Mouse (Mus musculus) E14TG2a.4 (cell line): ENCODE measurements around the gene Col1a2.

Source experiments
- H3K27me3 ChIP-seq: 2 replicates; pipeline ENCODE4 v1.6.1; 2014; ENCODE audit warnings: low read length, control low read depth; ENCODE audit not compliant: insufficient read depth
- H3K36me3 ChIP-seq: 2 replicates; pipeline ENCODE4 v1.6.1; 2014; ENCODE audit warnings: low read length, control low read depth; ENCODE audit not compliant: insufficient read depth
- H3K4me1 ChIP-seq: replicated peaks from 2 replicates; pipeline ENCODE4 v1.6.1; 2014; ENCODE audit warnings: low read depth, low read length, control low read depth
- H3K4me3 ChIP-seq: replicated peaks from 2 replicates; pipeline ENCODE4 v1.5.1; 2014; ENCODE audit warnings: mild to moderate bottlenecking, low read length
- H3K9me3 ChIP-seq: 2 replicates; pipeline ENCODE4 v1.6.1; 2014; ENCODE audit warnings: low read length, control low read depth
- CTCF ChIP-seq: conservative IDR thresholded peaks from 2 replicates; pipeline ENCODE4 v1.5.1; 2014; ENCODE audit warnings: low read length
- NANOG ChIP-seq: IDR thresholded peaks from 2 replicates; pipeline ENCODE4 v1.6.1; 2014; ENCODE audit warnings: borderline replicate concordance, low read length, mixed read lengths
- POU5F1 ChIP-seq: IDR thresholded peaks from 2 replicates; pipeline ENCODE4 v1.6.1; 2014; ENCODE audit warnings: low read length, borderline replicate concordance

The Col1a2 gene

DNA sequence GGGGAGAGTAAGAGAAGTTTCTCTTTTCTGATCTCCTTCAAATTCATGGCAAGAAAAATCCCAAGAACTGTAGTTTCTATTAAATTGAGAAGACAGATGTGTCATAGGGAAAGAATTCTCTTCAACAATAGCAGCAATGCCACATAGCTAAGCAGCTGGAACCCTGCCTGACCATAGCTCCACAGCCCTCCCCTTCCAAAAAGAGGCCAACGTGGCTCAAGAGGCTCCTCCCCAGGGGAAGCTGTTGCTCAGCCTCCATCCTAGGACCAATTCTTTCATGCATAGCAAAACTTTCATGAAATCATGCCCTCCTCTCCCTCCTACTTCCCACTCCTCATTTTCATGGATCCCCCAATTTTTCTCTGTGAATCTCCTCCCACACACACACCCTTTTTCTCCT lies 16.3 kb upstream of the Col1a2 start:
- TF ChIP-seq NANOG (no peak), POU5F1 (no peak), CTCF (no peak)

DNA sequence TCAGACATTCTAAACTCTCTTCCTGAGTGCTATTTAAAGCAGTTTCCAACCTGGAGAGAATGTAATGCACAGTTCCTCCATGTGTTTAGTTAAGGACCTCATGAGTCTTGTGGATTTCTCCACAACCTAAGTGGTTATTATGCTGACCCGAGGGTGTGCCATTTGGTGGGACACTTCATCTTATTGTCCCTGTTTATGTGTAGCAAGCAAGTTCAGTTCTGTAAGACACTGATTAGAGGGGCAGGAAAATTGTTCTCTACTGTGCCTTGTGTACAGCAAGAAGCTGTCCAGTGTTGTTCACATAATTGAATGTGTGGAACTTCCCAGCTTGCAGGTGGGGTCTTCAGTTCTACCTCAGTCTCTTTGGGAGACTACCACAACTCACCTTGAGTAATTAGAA lies 15.6 kb upstream of the Col1a2 start:
- no peak overlapping the region for H3K4me3 ChIP-seq
- no peaks in the 10 kb centered on the region for H3K9me3 ChIP-seq
- TF ChIP-seq CTCF (no peak), POU5F1 (no peak), NANOG (no peak)
- H3K36me3 ChIP-seq, result no peaks in the 10 kb centered on the region
- no peaks in the 10 kb centered on the region for H3K27me3 ChIP-seq
- no peaks in the 10 kb centered on the region for H3K4me1 ChIP-seq

More for the DNA sequence above, 16.3 kb upstream of the Col1a2 start:
- no peaks in the 10 kb centered on the region for H3K36me3 ChIP-seq
- H3K9me3 ChIP-seq, result no peaks in the 10 kb centered on the region
- H3K27me3 ChIP-seq, result no peaks in the 10 kb centered on the region
- H3K4me3 ChIP-seq, result no peak overlapping the region
- no peaks in the 10 kb centered on the region for H3K4me1 ChIP-seq

DNA sequence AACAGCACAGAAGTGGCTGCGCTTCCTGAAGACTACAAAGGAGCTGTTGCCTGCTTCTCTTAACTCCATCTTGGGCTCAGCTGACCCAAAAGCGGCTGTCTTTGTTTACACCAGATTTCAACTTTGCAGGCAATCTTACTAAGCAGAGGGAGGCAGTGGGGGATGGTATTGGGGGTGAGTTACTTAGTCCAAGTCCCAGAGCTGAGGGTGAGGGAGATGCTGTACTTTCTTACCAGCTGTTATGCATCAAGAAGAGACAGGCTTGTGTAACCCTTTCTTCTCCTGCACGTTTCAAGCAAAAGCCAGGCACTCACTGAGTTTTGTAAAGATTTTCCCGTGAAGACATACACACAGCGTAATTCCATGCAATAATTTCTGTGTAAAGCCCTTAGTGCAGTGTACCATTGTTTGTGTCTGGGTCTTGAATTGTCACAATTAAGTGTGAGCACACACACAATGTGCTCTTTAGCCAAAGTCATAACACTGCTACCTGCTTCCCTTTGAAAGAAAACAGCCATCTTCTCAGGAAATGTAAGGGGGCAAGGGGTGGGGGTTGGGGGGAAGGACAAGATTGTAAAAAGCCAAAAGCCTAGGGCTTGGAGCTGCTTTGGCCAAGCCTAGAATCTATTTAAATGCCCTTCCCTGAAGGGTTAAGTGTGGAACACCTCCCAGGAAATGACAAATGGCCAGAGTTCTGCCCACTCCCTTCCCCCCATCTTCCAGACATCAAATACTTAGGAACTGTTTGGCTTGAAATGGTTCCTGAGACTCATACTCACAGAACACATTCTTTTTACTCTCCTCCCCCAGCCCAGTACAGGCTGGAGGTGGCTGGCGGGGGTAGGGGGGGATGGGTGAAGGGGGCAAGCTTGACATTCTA lies 15.0 kb upstream of the Col1a2 start:
- Histone ChIP-seq H3K9me3 (no peaks in the 10 kb centered on the region), H3K27me3 (no peaks in the 10 kb centered on the region), H3K4me3 (no peak overlapping the region), H3K4me1 (no peaks in the 10 kb centered on the region), H3K36me3 (no peaks in the 10 kb centered on the region)
- no peak for TF ChIP-seq CTCF
- TF ChIP-seq NANOG, result no peak
- TF ChIP-seq POU5F1, result no peak

DNA sequence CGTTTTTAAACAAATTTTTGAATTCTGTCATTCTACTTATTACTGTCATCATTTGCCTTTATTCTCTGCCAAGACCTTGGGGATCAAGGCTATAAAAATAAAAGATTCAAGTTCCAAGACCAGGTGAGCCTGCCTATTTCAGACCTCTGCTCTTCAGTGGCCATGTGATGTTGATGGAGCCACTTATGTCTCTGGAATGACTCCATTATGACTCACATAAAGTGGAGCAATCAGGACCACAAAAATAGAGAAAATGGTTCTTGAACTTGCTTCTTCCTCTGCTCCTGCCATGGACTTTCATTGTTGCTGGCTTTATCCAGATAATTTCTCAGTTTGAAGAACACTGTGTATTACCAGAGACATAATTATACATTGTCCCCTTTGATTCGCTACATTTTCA lies 10.9 kb upstream of the Col1a2 start:
- no peaks in the 10 kb centered on the region for H3K9me3 ChIP-seq
- H3K4me1 ChIP-seq, result no peaks in the 10 kb centered on the region
- H3K27me3 ChIP-seq, result no peaks in the 10 kb centered on the region
- no peak overlapping the region for H3K4me3 ChIP-seq
- H3K36me3 ChIP-seq, result no peaks in the 10 kb centered on the region
- TF ChIP-seq NANOG (no peak), POU5F1 (no peak), CTCF (no peak)

DNA sequence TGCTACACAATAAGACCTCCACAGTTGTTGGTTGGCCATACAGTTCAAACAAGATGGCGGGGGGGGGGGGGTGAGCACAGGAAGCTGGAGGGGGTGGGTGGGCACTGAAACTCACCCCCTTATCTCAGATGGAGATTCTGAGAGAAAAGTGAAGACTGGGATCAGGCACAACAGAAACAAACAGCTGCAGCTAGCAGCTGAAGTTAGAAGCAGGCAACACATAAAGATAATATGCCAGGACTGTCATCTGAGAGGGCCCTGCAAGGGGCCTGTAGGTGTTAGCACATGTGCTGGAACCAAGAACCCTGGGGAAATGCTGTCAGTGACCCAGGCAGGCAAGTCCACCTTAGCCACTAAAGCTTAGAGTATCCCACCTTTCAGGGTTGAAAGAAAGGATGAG lies 8.2 kb upstream of the Col1a2 start:
- Histone ChIP-seq H3K9me3 (no peaks in the 10 kb centered on the region), H3K36me3 (no peaks in the 10 kb centered on the region), H3K4me1 (no peaks in the 10 kb centered on the region), H3K4me3 (no peak overlapping the region), H3K27me3 (peaks cover 7% of the 10 kb centered on the region)
- TF ChIP-seq NANOG (no peak), POU5F1 (no peak), CTCF (no peak)

DNA sequence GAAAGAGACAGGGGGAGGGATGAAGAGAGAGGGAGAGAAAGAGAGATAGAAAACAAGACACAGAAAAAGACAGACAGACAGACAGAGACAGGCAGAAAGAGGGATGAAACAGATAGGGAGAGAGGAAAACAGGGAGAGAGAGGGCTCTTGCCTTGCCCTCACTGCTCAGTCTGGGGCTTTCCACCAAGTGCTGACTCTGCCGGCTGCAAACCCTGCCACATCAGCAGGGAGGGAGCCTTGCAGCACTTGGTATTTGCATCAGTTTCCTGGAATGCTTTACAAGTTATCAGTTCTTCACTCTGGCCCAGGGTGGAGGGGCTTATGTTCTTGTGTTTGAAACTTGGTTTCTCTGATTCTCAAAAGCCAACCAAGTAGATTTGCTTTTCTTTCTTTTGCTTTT lies 1.5 kb upstream of the Col1a2 start:
- Histone ChIP-seq H3K9me3 (no peaks in the 10 kb centered on the region), H3K4me3 (no peak overlapping the region), H3K27me3 (peaks cover 45% of the 10 kb centered on the region), H3K36me3 (no peaks in the 10 kb centered on the region), H3K4me1 (peaks cover 16% of the 10 kb centered on the region)
- no peak for TF ChIP-seq NANOG
- TF ChIP-seq CTCF, result no peak
- TF ChIP-seq POU5F1, result no peak

DNA sequence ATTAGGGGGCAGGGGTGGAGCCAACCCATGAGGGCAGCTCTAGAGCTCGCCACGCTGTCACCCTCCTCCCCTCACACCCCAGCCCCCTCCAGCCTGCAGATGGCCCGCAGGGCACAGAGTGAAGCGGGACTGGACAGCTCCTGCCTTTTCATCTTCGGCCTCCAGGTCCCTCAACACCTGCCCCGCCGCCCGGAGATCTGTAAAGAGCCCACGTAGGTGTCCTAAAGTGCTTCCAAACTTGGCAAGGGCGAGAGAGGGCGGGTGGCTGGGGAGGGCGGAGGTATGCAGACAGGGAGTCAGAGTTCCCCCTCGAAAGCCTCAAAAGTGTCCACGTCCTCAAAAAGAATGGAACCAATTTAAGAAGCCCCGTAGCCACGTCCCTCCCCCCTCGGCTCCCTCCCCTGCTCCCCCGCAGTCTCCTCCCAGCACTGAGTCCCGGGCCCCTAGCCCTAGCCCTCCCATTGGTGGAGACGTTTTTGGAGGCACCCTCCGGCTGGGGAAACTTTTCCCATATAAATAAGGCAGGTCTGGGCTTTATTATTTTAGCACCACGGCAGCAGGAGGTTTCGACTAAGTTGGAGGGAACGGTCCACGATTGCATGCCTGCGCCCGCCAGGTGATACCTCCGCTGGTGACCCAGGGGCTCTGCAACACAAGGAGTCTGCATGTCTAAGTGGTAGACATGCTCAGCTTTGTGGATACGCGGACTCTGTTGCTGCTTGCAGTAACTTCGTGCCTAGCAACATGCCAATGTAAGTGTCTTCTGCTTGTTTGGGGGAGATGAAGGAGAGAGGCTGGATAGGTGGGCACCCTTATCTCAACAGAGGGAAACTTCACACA lies 764 bp downstream of the Col1a2 start:
- H3K4me1 ChIP-seq, result peaks cover 16% of the 10 kb centered on the region
- H3K9me3 ChIP-seq, result no peaks in the 10 kb centered on the region
- peaks cover 42% of the 10 kb centered on the region for H3K27me3 ChIP-seq
- no peaks in the 10 kb centered on the region for H3K36me3 ChIP-seq
- peak overlapping the region; percentile 73 for H3K4me3 ChIP-seq
- TF ChIP-seq CTCF, result no peak
- no peak for TF ChIP-seq POU5F1
- no peak for TF ChIP-seq NANOG

DNA sequence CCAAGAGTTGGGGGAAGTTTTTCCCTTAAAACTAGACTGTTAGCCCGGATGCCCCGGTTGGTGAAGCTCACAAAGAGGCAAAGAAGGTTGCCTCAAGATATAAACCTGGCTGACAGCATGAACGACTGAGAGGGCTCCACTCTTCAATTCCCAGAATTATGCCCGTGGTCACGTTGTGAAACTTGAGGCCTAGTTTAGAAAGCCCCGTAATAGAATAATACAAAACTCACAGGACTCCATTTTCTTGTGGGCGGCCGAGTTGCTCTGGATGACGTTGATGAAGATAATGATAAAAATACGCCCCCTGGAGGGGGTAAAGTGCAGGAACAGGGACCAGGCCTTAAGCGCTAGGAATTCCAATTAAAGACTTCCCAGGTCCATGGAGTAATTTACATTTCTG lies 1.5 kb downstream of the Col1a2 start:
- Histone ChIP-seq H3K4me3 (peak overlapping the region; percentile 73; the same call in 1 of the 2 replicates), H3K9me3 (no peaks in the 10 kb centered on the region), H3K27me3 (peaks cover 42% of the 10 kb centered on the region), H3K36me3 (no peaks in the 10 kb centered on the region), H3K4me1 (peaks cover 16% of the 10 kb centered on the region)
- TF ChIP-seq POU5F1 (no peak), CTCF (peak; percentile 51)
